Mouse (Mus musculus) left cerebral cortex, postnatal 10 days (tissue): ENCODE measurements at regions not wholly inside any gene's neighbourhood (a gene's known extent, or its start where the extent isn't known, plus 50 kb on each side); places are given as distances from the start of the nearest gene placed in this dataset.
A peak's percentile ranks its signal among the peaks of the same experiment; 100 is the strongest.

Source experiments
- DNase-seq, 2 experiments: peaks; one replicate each; pipeline ENCODE4 v3.0.0; 2021 to 2022; ENCODE audit warnings: low spot score in 2 of 2, mixed read lengths in 1 of 2; ENCODE audit errors: extremely low spot score in 1 of 2
- intact Hi-C: fragments of 180-260 bp; cut with DNase I; formaldehyde crosslinking; loops from one replicate; pipeline ENCODE4 v1.15.1; 2025

- DNase-seq: no peak
- intact Hi-C loops: no loop called here
These were observed 122.8 kb upstream of the Trpm3 start for GRCm38 (mm10) chr19:22015854-22016610.

- intact Hi-C loops: no loop called here
- DNase-seq: no peak
These were observed 121.4 kb upstream of the Trpm3 start for GRCm38 (mm10) chr19:22017425-22017824.

GRCm38 (mm10) chr19:22027577-22027976 is 111.3 kb upstream of the Trpm3 start:
- DNase-seq: no peak
- intact Hi-C loops: no loop called here

- DNase-seq: no peak
- intact Hi-C loops: no loop called here
These were observed 91.2 kb upstream of the Trpm3 start for GRCm38 (mm10) chr19:22047657-22048056.

GRCm38 (mm10) chr19:22066302-22066701 is 72.5 kb upstream of the Trpm3 start:
- intact Hi-C loops: no loop called here
- DNase-seq: no peak

- no peak for DNase-seq
- intact Hi-C loops: no loop called here
These were observed 68.4 kb upstream of the Trpm3 start for GRCm38 (mm10) chr19:22070246-22071030.

- intact Hi-C loops: no loop called here
- no peak for DNase-seq
These were observed 67.1 kb upstream of the Trpm3 start for GRCm38 (mm10) chr19:22071701-22072100.

GRCm38 (mm10) chr19:22074042-22074441 is 64.8 kb upstream of the Trpm3 start:
- intact Hi-C loops: no loop called here
- DNase-seq: peak in 1 of 2 experiments; percentile 19

GRCm38 (mm10) chr19:22081448-22081847 is 57.4 kb upstream of the Trpm3 start:
- DNase-seq: peak in 1 of 2 experiments; percentile 15
- intact Hi-C loops: no loop called here
